Mouse (Mus musculus): ENCODE measurements around the gene Fance.
"Not testable (repeated sequence)": the region's sequence is repeated elsewhere in the genome, so short reads cannot be mapped to it uniquely, and the experiment has no call there.

The Fance gene

GRCm38 (mm10) chr17:28325751-28326150 lies 12.4 kb downstream of the Fance start:
- no peak for DNase-seq (ENCODE audit: low spot score)

- DNase-seq (ENCODE audit: low spot score) = no peak
Observed at GRCm38 (mm10) chr17:28326951-28327350, 13.6 kb downstream of the Fance start.

GRCm38 (mm10) chr17:28327673-28328325 lies 14.5 kb downstream of the Fance start:
- DNase-seq (ENCODE audit: low spot score) = peak; percentile 57

GRCm38 (mm10) chr17:28328366-28328928 lies 15.1 kb downstream of the Fance start, which contains the start of gene Rpl10a:
Gene Rpl10a (plus strand): TSS chr17:28328471.
- DNase-seq (ENCODE audit: low spot score) = peak; percentile 97

- DNase-seq (ENCODE audit: low spot score) = peak; percentile 37
Observed at GRCm38 (mm10) chr17:28328946-28329345, 15.6 kb downstream of the Fance start.

GRCm38 (mm10) chr17:28329503-28330231 lies 16.3 kb downstream of the Fance start:
- DNase-seq (ENCODE audit: low spot score) = peak; percentile 50

- no peak for DNase-seq (ENCODE audit: low spot score)
Observed at GRCm38 (mm10) chr17:28330232-28330546, 16.9 kb downstream of the Fance start.

- DNase-seq (ENCODE audit: low spot score) = not testable (repeated sequence)
Observed at GRCm38 (mm10) chr17:28330590-28330989, 17.3 kb downstream of the Fance start.

- DNase-seq (ENCODE audit: low spot score) = no peak
Observed at GRCm38 (mm10) chr17:28331241-28332112, 18.2 kb downstream of the Fance start.

- DNase-seq (ENCODE audit: low spot score) = no peak
Observed at GRCm38 (mm10) chr17:28332113-28332914, 19.0 kb downstream of the Fance start.

GRCm38 (mm10) chr17:28332915-28333546 lies 19.7 kb downstream of the Fance start:
- DNase-seq (ENCODE audit: low spot score) = no peak

GRCm38 (mm10) chr17:28335267-28335666 lies 21.9 kb downstream of the Fance start:
- DNase-seq (ENCODE audit: low spot score) = no peak

- DNase-seq (ENCODE audit: low spot score) = no peak
Observed at GRCm38 (mm10) chr17:28337547-28337946, 24.2 kb downstream of the Fance start.

- no peak for DNase-seq (ENCODE audit: low spot score)
Observed at GRCm38 (mm10) chr17:28340578-28340977, 27.3 kb downstream of the Fance start.

- peak; percentile 44 for DNase-seq (ENCODE audit: low spot score)
Observed at GRCm38 (mm10) chr17:28341091-28341490, 27.8 kb downstream of the Fance start.

- DNase-seq (ENCODE audit: low spot score) = no peak
Observed at GRCm38 (mm10) chr17:28344050-28344607, 30.8 kb downstream of the Fance start.

GRCm38 (mm10) chr17:28344670-28345069 lies 31.4 kb downstream of the Fance start:
- no peak for DNase-seq (ENCODE audit: low spot score)

GRCm38 (mm10) chr17:28345271-28345721 lies 32.0 kb downstream of the Fance start:
- DNase-seq (ENCODE audit: low spot score) = no peak

- DNase-seq (ENCODE audit: low spot score) = no peak
Observed at GRCm38 (mm10) chr17:28345882-28346281, 32.6 kb downstream of the Fance start.

- DNase-seq (ENCODE audit: low spot score) = no peak
Observed at GRCm38 (mm10) chr17:28347327-28347726, 34.0 kb downstream of the Fance start.

GRCm38 (mm10) chr17:28348211-28348610 lies 34.9 kb downstream of the Fance start:
- DNase-seq (ENCODE audit: low spot score) = no peak
